Mouse (Mus musculus): ENCODE data around the gene Uvrag. TPM values are rescaled to one million over a fixed set of nuclear protein-coding genes. Genes with fewer than 3 reads are reported as not detected.
"Not testable (repeated sequence)": the region's sequence is repeated elsewhere in the genome, so short reads cannot be mapped to it uniquely, and the experiment has no call there.

Uvrag gene
- total RNA-seq, 2 experiments from 2014 or later: 10.5 to 15.6 TPM

DNA sequence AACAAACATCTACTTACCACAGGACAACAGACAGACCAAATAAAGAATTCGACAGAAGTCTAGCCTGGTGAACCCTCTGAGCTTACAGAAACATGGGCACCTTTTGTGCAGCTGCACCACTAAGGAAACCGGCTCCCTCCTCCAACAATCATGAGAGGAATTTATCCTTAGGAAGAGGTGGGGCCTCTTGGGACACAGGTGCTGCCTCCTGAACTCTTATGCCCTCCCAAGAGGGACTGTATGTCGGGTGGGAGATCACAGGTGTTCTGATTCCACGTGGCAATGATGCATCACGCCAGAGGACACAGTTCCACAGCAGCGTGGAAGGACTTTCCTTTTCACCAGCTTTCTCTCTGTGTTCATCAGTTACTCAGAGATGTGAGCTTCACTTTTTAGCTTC is 146.8 kb downstream of the Uvrag start:
- no peak for ATAC-seq (replicated peaks; ENCODE audit: low FRiP score, poor library complexity, severe bottlenecking)

DNA sequence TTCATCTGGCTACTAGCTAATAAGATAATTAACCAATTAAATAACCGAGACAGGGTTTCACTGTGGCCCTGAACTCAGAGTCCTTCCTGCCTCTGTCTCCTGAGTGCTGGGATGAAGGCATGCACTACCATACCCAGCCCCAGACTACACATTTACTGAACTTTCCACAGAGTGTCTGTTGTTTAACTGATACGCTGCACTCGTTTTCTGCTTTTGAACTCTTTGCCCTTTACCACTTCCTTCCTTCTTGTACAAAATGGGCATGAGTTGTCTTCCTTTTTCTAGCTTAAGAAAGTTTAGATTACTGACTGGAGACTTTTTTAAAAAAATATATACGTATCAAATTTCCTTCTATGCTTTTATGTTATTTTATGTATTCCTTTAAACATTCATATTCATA is 147.5 kb downstream of the Uvrag start:
- no peak for ATAC-seq (replicated peaks; ENCODE audit: low FRiP score, poor library complexity, severe bottlenecking)

DNA sequence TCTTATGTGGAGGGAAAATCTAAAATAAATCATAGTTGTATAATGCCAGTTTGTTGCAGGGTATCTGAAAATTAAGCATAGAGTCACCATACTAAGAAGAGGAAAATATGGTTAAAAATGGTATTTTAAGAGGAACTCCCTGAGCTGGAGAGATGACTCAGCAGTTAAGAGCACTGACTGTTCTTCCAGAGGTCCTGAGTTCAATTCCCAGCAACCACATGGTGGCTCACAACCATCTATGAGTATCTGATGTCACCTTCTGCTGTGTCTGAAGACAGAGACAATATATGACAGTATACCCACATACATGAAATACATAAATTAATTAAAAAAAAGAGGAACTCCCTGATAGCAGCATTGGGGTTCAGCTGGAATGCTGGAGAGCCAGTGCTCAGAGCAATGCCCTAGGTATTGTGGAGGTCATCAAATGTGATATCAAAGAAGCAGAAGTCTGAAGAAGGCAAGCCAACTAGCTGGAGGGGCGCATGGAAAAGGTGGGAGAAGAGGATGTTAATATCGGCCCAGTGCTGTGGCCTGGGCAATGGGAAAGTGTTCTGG is 149.7 kb downstream of the Uvrag start:
- ATAC-seq (replicated peaks; ENCODE audit: low FRiP score, poor library complexity, severe bottlenecking): no peak

GRCm38 (mm10) chr7:98990510-98990909 is 150.4 kb downstream of the Uvrag start:
- ATAC-seq (replicated peaks; ENCODE audit: low FRiP score, poor library complexity, severe bottlenecking): no peak

GRCm38 (mm10) chr7:98986962-98987441 is 153.9 kb downstream of the Uvrag start:
- ATAC-seq (replicated peaks; ENCODE audit: low FRiP score, poor library complexity, severe bottlenecking): peak; percentile 73; the same call in 1 of the 2 replicates

- no peak for ATAC-seq (replicated peaks; ENCODE audit: low FRiP score, poor library complexity, severe bottlenecking)
Measured at GRCm38 (mm10) chr7:98985935-98986334, 155.0 kb downstream of the Uvrag start.

DNA sequence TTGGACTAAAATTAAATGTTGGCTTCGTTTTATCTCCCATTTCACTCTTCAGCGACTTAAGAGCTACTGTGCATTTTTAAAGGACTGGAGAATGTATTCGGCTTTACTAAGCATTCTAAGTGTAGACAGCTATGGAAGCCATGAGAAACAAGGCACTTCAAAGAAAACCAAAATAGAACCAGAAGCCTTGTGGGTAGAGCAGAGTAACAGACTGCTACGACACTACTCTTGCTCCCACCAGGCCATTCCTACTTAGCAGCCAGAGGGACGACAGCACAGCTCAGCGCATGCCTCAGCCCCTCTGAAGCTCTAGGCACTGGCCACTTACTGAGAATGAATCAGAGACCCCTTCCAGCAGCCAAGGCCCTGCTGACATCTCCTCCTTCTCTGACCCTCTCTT is 155.5 kb downstream of the Uvrag start:
- no peak for ATAC-seq (replicated peaks; ENCODE audit: low FRiP score, poor library complexity, severe bottlenecking)

GRCm38 (mm10) chr7:98984319-98984718 is 156.6 kb downstream of the Uvrag start:
- ATAC-seq (replicated peaks; ENCODE audit: low FRiP score, poor library complexity, severe bottlenecking): no peak

- ATAC-seq (replicated peaks; ENCODE audit: low FRiP score, poor library complexity, severe bottlenecking): no peak
Measured at GRCm38 (mm10) chr7:98983058-98983457, 157.9 kb downstream of the Uvrag start.

DNA sequence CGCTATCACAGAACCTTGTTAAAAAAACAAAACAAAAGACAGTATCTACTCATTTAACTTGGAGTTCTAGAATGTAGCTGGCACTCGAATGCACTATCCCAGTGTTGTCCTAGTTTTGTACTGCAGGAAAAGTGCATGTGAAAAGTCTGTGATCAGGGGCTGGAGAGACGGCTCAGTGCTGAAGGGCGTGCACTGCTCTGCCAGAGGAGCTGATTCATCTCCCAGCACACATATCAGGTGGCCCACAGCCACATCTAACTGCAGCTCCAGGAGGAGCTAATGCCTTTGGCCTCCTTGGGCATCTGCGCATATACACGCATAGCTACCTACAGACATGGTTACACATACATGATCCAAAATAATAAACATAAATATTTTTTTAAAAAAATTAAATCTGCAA is 159.5 kb downstream of the Uvrag start:
- 0 out of 2 replicates have a peak, but pooled peaks have one; percentile 60 for ATAC-seq (replicated peaks; ENCODE audit: low FRiP score, poor library complexity, severe bottlenecking)

DNA sequence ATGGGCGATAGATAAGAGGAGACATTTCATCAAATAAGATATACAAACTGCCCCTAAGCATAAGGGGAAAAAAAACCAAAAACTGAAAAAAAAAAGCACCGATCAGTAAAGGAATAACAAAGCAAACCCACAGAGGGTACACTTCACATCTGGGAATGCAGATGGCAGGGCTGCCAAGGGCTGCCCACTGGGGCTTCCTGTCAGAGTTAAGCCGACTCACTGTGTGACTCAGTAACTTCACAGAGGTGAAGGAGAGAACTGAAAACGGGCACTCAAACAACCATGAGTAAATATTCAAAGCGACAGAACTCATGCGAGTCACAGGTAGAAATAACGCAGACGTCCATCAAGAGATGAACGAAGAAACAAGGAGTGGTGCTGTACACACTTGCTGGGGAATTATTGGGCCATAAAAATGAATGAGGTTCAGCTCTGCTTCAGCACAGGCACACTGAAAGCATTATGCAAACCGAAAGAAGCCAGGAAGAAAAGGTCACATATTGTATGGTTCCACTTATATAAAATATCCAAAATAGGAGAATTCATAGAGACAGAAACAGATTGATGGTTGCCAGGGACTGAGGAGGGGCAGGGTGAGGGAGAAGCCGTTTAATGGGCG is 164.0 kb downstream of the Uvrag start:
- ATAC-seq (replicated peaks; ENCODE audit: low FRiP score, poor library complexity, severe bottlenecking): no peak

- ATAC-seq (replicated peaks; ENCODE audit: low FRiP score, poor library complexity, severe bottlenecking): no peak
Measured at GRCm38 (mm10) chr7:98974590-98974989, 166.4 kb downstream of the Uvrag start.

DNA sequence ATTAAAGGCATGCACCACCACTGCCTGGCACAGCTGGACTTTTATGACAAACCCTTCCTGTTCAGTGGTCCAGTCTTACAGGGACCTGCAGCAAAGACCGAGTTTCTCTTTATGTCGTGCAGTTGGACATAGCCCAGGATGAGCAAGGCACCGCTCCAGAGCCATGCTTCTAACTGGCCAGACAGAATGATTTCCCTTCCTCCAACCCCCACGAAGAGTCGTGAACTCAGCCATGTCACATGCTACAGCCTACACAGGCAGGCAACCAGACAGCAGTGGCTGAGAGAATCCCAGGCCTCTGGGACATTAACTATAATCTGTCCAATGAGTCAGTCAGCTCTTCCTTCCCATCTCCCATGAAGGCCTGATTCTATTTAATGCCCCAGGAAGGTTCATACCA is 170.2 kb downstream of the Uvrag start:
- ATAC-seq (replicated peaks; ENCODE audit: low FRiP score, poor library complexity, severe bottlenecking): no peak

DNA sequence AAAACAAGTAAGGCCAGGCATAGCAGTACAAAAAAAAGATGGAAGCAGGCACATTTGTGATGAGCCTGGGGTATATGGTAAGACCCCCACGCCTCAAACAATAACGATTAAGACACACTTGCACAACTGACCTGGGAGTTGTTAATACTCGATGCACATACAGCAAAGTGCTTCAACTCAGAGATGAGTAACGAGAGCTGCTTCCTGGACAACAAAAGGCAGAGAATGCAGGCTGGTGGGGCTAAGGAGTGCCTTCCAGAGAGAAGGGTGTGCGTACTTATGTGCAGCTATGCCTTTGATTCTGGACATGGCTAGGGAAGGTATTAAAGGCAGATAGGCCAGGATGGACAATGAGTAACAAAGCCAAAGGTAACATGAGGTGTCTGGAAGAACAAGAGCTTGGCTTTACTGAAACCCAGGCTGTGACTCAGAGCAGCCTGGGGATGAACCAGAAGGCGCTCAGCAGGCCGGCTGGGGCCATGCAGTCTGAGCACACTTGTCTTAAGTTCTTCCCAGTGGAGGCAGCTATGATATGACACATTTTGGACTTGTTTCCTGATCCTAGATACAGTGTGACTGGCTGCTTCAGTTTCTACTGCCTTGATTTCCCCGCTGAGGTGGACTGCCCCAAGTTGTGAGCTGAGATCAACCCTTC is 172.1 kb downstream of the Uvrag start:
- no peak for ATAC-seq (replicated peaks; ENCODE audit: low FRiP score, poor library complexity, severe bottlenecking)

GRCm38 (mm10) chr7:98968082-98968674 is 172.8 kb downstream of the Uvrag start:
- no peak for ATAC-seq (replicated peaks; ENCODE audit: low FRiP score, poor library complexity, severe bottlenecking)

- no peak for ATAC-seq (replicated peaks; ENCODE audit: low FRiP score, poor library complexity, severe bottlenecking)
Measured at GRCm38 (mm10) chr7:98967672-98968071, 173.3 kb downstream of the Uvrag start.

DNA sequence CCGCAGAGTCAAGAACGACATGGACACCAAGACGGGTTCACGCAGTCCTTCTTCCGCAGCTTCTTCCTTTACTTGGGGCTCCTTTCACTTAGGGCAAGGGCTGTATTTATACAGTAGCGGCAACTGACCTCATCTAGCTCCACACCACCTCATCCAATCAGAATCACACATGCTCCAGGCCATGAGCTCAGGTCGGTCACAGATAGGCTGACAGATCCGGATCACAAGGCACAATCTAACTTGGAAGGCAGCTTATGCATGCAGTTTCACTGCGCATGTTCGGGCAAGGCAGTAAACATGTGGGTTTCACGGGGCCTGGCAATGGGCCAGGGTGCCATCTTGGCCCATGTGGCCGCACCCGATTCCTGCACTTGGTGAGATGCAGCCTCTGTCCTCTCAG is 177.4 kb downstream of the Uvrag start:
- not testable (repeated sequence) for ATAC-seq (replicated peaks; ENCODE audit: low FRiP score, poor library complexity, severe bottlenecking)

DNA sequence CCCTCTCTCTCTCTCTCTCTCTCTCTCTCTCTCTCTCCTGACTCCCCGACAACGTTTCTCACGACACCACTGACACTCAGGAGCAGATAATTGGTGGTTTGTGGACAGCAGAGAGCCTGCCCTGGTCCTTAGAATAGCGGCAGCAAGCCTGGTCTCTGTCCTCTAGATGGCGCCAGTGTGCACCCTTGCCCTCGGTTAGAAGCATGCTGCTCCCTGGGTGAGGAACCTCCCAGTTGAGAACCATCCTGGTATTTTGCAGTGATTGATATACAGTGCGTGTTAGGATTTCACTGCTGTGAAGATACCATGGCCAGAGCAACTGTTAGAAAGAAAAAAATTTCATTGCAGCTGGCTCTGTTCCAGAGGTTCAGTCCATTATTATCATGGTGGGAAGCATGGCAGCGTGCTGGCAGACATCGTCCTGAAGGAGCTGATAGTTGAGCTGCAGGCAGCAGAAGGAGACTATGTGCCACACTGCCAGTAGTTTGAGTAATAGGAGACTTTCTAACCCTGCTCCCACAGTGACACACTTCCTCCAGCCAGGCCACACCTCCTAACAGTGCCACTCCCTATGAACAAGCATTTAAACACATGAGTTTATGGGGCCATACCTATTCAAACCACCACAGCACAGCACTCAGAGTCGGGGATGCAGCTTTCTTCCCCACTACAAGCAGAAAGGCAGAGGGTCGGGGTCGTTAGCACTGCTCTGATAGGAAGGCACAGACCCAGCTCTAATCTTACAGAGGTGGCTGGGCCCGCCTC is 178.2 kb downstream of the Uvrag start:
- peak; percentile 71 for ATAC-seq (replicated peaks; ENCODE audit: low FRiP score, poor library complexity, severe bottlenecking)

DNA sequence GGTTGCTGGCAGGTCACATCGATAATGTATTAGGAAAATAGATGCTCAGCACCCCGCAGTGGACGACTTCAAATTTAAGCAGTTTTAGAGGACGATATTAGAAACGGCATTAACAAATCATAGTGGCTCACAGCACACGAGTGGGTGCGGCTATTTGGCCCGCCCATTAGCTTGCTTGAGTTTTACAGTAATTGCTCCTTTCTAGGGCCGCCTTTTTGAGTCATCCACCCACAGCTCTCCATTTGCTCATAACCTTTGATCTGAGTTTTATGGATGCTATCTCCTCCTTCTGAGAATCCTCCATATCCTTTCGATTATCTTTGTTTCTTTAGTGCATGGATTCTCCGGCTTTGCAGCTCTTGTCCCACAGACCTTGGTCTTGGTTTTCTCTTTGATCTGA is 178.9 kb downstream of the Uvrag start:
- no peak for ATAC-seq (replicated peaks; ENCODE audit: low FRiP score, poor library complexity, severe bottlenecking)

- ATAC-seq (replicated peaks; ENCODE audit: low FRiP score, poor library complexity, severe bottlenecking): no peak
Measured at GRCm38 (mm10) chr7:98960274-98960673, 180.7 kb downstream of the Uvrag start.

All from erythroid progenitor cell, adult 5-6 weeks (primary cell).